Mouse (Mus musculus): ENCODE results near the gene Plin5. TPM values are rescaled to one million over a fixed set of nuclear protein-coding genes. Genes with fewer than 3 reads are reported as not detected.

Plin5 gene
- total and polyA plus RNA-seq, 3 experiments: not detected

DNA sequence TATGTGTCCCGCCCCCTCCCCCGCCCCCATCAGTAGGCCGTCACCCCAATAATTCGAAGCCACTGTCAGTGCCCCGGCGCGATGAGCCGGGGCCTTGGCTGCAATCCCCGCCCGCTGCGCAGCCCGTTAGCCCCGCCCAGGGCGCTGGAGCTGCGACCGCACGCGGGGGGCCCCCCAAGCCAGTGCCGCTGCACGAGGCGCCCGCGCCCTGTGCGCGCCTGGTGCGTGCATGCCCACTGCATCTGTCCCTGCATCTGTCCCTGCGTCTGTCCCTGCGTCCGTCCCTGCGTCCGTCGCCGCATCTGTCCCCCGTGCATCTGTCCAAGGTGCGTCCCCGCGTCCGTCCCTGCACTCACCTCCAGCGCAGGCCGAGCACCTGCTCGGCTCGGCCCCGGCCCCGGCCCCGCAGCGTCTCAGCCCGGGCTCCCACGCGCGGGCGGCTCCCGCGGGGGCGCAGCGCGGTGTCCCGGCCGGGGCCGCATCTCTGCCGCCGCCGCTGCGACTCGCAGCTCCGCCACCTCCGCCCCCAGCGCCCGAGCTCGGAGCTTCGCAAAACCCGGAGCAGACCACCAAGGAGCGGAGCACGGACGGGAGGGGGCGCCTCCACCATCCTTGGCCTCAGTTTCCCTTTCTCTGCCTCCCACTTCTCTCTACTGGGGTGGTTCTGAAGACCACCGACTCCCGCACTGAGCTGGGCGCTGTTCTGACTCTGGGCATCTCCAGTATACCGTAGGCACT lies 22.6 kb upstream of the Plin5 start, which contains the start of gene Sema6b:
Gene Sema6b, minus strand, starts transcription at position 486 of the 738 bp plus-strand sequence.
- DNase-seq (ENCODE audit: extremely low read depth): no peak
- Histone ChIP-seq H3K4me3 (replicated peaks in 1 of 3; ENCODE audit: low read depth in 2 of 3, low read length in 2 of 3, poor library complexity in 1 of 3) (peak within 1 kb of the TSS in 2 of 3 experiments; percentile 15 to 56), H3K79me2 (replicated peaks; ENCODE audit: control insufficient read depth, extremely low read depth, insufficient read depth, poor library complexity, severe bottlenecking) (no peaks in the 10 kb centered on the region), H3K36me3 (replicated peaks in 1 of 2; ENCODE audit: control insufficient read depth in 1 of 2, insufficient read depth in 1 of 2, low read length in 1 of 2) (no peaks in the 10 kb centered on the region), H3K9me3 (replicated peaks; ENCODE audit: low read length) (no peaks in the 10 kb centered on the region), H3K27me3 (replicated peaks) (peaks cover 100% of the 10 kb centered on the region), H3K4me1 (ENCODE audit: control insufficient read depth in 1 of 2, insufficient read depth in 2 of 2) (peaks cover 9 to 47% of the 10 kb centered on the region in 2 experiments), H3K4me2 (ENCODE audit: insufficient read depth, low read depth, poor library complexity, severe bottlenecking) (peak within 1 kb of the TSS; percentile 85), H3K27ac (ENCODE audit: insufficient read depth, low read depth) (no peak within 1 kb of the TSS), H3K9ac (ENCODE audit: insufficient read depth, low read depth) (no peak within 1 kb of the TSS)
- dilution Hi-C loops (cut with MboI; ENCODE audit: extremely low pct_ligation_motif_present, extremely low pct_unique_long_range_greater_than_20kb, low sequenced_read_pairs): no loop called here
- TF ChIP-seq TCF12 (IDR thresholded peaks at IDR 0.05; ENCODE audit: low read depth, low read length) (no peak), PAX5 (IDR thresholded peaks at IDR 0.05; ENCODE audit: low read length) (no peak), UBTF (IDR thresholded peaks at IDR 0.05; ENCODE audit: low read depth, low read length) (peak; percentile 56; the same call in 1 of the 2 replicates), ZC3H11A (IDR thresholded peaks at IDR 0.05; ENCODE audit: low read depth, low read length) (no peak), BHLHE40 (IDR thresholded peaks at IDR 0.05; ENCODE audit: low read depth, low read length) (peak; percentile 74), ELF1 (IDR thresholded peaks at IDR 0.05; ENCODE audit: low read depth, low read length) (0 out of 2 replicates have a peak, but pooled peaks have one; percentile 12), MAZ (IDR thresholded peaks at IDR 0.05; ENCODE audit: low read depth, low read length) (peak; percentile 77; the same call in 1 of the 2 replicates)
- in situ Hi-C loops (cut with MboI; ENCODE audit: low pct_ligation_motif_present, low pct_unique_long_range_greater_than_20kb, low sequenced_read_pairs): no loop called here

DNA sequence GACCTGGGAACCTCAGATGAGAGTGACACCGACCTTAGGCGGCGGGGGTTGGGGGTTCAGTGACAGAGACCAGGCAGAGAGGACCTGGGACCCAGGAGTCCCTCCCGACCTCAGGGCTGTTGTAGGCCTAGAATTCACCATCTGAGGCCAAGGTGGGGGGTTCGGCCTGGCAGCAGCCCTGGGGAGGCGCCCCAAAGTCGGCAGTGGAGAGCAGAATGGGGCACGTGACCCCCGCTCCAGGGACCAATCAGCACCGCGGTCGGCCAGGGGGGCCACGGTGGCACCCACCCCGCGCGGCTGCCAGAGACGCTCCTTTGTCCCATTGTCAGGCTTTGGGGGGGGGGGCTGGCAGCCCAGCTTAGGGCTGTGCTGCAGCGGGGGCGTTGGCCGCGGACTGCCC lies 22.0 kb upstream of the Plin5 start:
- Histone ChIP-seq H3K9ac (ENCODE audit: insufficient read depth, low read depth) (no peak overlapping the region), H3K27ac (ENCODE audit: insufficient read depth, low read depth) (no peak overlapping the region), H3K4me1 (ENCODE audit: control insufficient read depth in 1 of 2, insufficient read depth in 2 of 2) (peaks cover 7 to 47% of the 10 kb centered on the region in 2 experiments; a peak in 3 of 4 replicates), H3K79me2 (replicated peaks; ENCODE audit: control insufficient read depth, extremely low read depth, insufficient read depth, poor library complexity, severe bottlenecking) (no peaks in the 10 kb centered on the region), H3K36me3 (replicated peaks in 1 of 2; ENCODE audit: control insufficient read depth in 1 of 2, insufficient read depth in 1 of 2, low read length in 1 of 2) (no peaks in the 10 kb centered on the region), H3K4me3 (replicated peaks in 1 of 3; ENCODE audit: low read depth in 2 of 3, low read length in 2 of 3, poor library complexity in 1 of 3) (no peak overlapping the region), H3K9me3 (replicated peaks; ENCODE audit: low read length) (no peaks in the 10 kb centered on the region), H3K4me2 (ENCODE audit: insufficient read depth, low read depth, poor library complexity, severe bottlenecking) (peak overlapping the region; percentile 85), H3K27me3 (replicated peaks) (peaks cover 95% of the 10 kb centered on the region)
- dilution Hi-C loops (cut with MboI; ENCODE audit: extremely low pct_ligation_motif_present, extremely low pct_unique_long_range_greater_than_20kb, low sequenced_read_pairs): no loop called here
- in situ Hi-C loops (cut with MboI; ENCODE audit: low pct_ligation_motif_present, low pct_unique_long_range_greater_than_20kb, low sequenced_read_pairs): no loop called here
- TF ChIP-seq MYC (IDR thresholded peaks at IDR 0.05; ENCODE audit: low read depth, low read length): no peak
- TF ChIP-seq EP300 (IDR thresholded peaks at IDR 0.05; ENCODE audit: low read length): no peak
- no peak for TF ChIP-seq POLR2AphosphoS2 (IDR thresholded peaks at IDR 0.05; ENCODE audit: low read depth, low read length)
- TF ChIP-seq SIN3A (IDR thresholded peaks at IDR 0.05; ENCODE audit: low read length): no peak
- no peak for TF ChIP-seq MEF2A (IDR thresholded peaks at IDR 0.05; ENCODE audit: borderline replicate concordance, low read depth, low read length)
- no peak for TF ChIP-seq NRF1 (IDR thresholded peaks at IDR 0.05; ENCODE audit: low read depth, low read length)
- TF ChIP-seq MAFK (IDR thresholded peaks at IDR 0.05; ENCODE audit: insufficient replicate concordance, low read length): no peak
- TF ChIP-seq USF1 (IDR thresholded peaks at IDR 0.05; ENCODE audit: low read depth, low read length): no peak
- no peak for DNase-seq (ENCODE audit: extremely low read depth)

All from CH12.LX (cell line).